Mouse (Mus musculus) frontal cortex, postnatal 36 days (tissue): ENCODE measurements around the gene Gm10382.
"Not testable (repeated sequence)": the region's sequence is repeated elsewhere in the genome, so short reads cannot be mapped to it uniquely, and the experiment has no call there.

Source experiments
- DNase-seq, 2 experiments: peaks; one replicate each; pipeline ENCODE4 v3.0.0; 2022; ENCODE audit warnings: low spot score in 2 of 2

Gm10382 gene

DNA sequence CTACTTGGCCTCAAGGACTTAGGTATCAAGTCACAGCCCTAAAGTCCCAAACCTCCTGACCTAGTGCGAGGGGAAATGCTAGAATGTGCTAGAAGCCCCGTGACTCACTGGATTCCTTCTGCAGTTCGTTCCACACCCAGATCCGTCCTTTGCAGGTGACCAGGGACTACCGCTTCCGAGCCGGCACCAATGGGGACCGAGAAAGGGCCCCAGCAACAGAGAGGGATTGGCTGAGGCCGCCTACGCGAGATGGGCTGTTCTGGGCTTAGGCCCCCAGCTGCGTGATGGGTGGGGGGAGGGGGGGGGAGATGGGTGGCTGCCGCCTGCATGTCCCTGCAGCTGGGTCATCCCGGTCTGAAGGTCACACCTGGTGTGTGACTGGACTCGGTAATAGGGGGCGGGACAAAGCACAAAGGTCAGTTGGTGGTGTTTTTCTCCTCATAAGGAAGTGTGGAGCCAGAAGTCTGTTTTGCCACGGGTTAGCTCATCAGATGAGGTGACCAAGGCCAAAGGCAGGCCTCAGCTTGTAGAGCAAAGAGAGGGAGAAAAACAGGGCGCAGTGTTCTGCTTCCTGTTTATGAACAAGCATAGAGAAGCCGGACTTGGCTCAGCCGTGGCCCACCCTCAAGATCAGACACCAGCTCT lies 4.0 kb downstream of the Gm10382 start:
- DNase-seq, result peak; percentile 93 to 96

DNA sequence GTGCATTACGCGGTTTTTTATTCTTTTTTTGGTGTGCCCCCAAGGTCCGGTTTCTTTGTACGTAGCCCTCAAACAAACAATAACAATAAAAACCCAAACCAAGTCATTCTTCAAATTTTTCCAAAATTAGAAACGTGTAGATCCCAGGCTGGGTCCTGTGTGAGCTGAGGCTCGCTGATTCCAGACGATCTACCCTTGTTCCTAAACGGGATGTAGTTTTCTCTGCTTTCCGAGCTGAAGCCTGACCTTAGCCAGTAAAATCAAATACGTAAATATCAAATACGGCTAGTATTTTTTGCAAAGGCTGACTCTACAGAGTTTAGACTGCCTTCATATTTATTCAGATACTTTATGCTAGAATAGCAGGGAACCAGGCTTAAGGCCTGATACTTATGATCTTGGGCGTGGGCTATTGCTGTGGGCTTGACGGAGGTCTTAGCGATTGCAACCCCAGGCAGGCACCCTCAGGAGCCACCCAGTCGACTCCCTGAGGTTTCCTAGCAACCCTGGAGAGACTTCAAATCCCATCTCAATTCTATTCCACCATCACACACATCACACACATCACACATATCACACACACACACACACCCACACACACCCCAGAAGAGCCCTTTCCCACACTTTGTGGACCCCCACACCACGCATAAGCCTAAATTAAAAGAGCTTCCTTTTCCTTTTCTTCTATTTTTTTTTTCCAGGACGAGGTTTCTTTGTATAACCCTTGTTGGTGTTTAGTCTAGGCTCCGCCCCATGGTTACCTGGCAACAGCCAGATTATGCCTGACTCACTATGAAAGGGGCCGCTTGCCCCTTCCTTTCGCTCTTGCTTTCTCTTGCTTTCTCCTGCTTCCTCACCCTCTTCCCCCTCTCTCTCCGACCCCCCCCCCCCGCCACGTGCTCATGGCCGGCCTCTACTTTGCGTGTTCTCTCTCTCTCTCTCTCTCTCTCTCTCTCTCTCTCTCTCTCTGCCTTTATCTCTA lies 4.8 kb downstream of the Gm10382 start:
- DNase-seq, result peak in 1 of 2 experiments; percentile 82

DNA sequence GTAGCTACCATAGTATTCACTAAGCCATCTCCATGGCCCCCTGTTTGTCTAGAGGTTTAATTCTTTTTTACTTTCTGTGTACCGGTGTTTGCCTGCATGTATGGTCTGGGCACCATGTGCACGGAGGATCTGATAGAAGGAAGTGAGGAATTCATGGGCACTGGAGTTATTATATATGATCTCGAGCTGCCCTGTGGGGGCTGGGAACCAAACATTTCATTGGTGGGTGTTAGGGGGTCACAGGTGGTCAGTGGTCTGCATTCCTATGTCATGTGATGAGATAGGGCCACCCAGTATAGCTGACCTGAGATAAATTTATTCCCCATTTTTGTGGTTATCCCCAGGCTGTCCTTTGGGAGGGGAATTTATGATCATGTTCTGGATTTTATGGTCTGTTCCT lies 5.9 kb downstream of the Gm10382 start:
- no peak for DNase-seq

DNA sequence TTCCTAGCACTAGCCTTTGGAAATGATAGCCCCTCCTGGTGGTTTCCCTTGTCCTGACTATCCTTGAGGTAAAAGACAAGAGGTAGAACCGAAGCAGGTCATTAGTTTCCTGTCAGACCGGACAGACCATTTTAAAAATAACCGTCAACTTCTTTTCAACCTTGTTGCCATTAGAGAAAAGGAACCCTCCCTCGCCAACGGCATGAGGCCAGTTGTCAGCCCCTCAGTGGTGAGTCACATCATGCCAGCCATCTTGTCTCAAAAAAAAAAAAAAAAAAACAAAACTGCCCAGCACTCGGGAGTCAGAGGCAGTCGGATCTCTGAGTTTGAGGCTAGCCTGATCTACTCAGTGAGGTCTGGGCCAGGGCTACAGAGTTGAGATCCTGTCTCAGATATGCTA lies 11.8 kb downstream of the Gm10382 start:
- DNase-seq, result no peak

DNA sequence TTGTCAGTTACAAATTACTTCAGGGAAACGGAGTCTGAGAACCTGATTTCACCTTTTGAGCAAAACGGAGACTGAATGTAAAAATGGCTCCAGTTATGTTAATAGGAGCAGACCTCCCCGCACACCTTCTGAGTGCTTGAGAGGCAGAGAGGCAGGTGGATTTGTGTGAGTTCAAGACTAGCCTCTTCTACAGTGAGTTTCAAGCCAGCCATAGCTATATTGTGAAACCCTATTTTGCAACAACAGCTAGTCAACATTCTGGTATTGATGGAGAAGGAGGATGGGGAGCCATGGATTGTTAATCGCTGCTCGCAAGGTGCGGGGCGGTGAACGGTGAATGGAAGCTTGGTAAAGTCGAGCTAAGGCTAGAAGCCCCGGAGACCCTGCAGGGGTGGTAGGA lies 13.4 kb downstream of the Gm10382 start:
- no peak for DNase-seq

DNA sequence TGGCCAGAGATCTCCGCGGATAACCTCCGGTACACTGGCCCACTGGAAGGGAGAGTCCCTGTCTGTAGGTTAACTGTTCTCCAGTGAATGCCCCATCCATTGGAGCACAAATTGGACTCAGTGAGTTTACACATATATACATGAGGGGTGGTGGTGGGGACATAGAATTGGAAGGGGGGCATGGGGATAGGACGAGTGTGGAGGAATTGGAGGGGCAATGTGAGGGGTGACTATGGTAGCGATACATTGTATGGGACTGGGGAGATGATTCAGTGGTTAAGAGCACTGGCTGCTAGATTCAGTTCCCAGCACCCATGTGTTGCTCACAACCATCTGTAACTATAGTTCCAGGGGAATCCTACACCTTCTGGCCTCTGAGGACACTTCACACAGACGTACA lies 13.9 kb downstream of the Gm10382 start:
- no peak for DNase-seq

DNA sequence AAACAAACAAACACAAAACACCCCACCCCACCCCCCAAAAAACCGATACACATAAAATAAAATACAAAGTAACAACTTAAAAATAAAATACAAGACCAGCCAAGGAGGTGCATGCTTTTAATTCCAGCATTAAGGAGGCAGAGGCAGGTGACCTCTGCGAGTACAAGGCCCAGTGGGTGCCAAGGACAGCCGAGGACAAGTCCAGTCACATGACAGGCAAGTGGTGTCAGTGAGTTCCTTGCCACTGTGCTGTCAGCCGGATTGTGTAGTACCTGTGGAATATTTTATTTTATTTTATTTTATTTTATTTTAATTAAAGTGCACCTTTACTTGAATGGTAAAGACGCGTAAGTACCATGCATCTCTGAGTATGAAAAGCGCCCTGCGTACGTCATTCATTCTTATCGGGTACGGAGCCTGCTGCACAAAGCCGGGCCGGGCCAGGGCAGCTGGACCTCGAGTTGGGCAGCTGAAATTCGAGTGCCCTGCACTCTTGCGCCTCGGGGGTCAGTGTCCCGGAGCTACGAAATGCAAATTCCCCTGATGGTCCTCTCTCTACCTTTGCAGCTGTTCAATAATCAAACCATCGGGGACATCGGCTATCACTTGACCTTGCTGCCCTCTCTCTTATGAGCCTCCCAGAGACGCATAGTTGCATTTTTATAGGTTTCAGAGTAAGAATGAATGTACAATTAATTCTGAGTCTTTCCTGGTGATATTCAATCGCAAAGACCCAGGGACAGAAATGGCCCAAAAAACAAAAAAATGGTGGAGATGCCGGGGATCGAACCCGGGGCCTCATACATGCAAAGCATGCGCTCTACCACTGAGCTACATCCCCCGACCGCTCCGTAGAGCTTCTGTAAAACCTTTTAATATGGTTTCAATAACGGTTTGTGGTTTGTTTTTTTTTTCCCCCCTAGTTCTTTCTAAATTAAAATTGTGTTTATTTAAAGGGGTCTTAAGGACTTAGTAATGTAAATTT lies 14.7 kb downstream of the Gm10382 start:
- DNase-seq, result peak; percentile 86 to 88

DNA sequence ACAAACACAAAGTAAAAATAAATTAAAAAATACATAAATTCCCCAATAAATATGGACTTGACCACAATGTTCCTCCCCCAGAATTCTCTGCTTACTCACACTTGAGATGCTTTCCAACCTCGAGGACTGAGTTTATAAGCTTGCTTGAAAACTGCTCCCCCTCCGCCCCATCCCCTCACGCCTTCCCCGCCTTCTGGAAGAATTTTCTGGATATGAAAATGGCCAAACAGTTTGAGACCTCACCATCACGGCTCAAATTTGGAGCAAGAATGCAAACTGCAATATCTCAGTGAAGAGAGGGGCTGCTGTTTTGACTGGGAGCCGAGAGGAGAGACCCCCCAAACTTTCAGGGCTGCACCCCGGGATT lies 15.4 kb downstream of the Gm10382 start:
- no peak for DNase-seq

DNA sequence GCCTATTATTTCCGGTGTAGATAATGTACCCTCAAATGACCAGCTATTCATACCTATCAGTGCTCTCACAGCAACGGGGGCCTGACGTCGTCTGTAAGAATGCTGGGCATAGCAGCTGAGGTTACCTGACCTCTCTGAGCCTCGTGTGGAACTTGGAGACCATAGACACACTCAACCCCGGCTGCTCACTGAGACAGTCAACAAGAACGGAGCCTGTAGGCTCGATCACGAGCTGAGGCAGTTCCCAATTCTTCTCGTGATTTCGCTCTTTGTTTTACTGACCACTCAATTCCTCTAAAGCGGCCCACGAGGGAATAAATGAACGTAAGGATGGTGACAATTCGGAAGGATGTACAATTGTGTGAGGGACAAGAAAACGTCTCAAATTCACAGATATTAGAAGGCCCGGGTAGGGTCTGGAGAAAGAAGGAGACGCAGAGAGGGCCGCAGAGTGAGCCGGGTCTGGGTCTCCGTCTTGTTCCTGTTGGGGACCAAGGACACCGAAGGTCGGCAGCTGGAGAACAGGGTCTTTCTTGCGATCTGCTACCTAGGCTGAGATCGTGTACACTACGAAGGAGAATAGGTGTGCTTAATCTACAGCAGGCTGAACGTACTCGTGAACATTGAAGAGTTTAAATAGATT lies 15.9 kb downstream of the Gm10382 start:
- peak; percentile 80 to 86 for DNase-seq

DNA sequence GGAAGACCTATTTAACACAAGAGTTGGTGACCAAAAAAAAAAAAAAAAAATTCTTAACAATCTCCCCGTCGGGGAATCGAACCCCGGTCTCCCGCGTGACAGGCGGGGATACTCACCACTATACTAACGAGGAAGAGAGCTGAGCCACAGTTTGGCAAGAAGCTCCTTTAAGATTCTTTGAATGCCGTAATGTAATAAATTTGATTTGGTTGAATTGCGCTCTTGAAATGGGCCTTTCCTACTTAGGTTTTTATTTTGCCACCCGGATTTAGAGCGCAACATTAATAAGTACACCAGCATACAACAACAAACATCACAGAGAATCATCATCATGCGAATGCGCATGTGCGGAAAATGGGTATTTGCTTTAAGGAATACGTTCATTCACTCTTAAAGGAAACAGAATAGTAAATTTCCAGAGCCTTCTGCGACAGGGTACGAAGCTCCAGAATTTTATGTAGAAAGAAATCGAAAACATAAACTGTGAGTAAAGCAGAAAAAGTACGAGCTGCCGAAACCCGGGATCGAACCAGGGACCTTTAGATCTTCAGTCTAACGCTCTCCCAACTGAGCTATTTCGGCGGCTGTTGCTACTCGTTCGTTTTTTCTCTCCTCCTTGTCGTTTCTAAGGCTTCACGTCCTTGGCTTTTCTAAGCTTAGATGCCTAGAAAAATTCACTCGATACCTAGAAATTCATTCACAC lies 16.6 kb downstream of the Gm10382 start:
- DNase-seq, result peak; percentile 93 to 97

DNA sequence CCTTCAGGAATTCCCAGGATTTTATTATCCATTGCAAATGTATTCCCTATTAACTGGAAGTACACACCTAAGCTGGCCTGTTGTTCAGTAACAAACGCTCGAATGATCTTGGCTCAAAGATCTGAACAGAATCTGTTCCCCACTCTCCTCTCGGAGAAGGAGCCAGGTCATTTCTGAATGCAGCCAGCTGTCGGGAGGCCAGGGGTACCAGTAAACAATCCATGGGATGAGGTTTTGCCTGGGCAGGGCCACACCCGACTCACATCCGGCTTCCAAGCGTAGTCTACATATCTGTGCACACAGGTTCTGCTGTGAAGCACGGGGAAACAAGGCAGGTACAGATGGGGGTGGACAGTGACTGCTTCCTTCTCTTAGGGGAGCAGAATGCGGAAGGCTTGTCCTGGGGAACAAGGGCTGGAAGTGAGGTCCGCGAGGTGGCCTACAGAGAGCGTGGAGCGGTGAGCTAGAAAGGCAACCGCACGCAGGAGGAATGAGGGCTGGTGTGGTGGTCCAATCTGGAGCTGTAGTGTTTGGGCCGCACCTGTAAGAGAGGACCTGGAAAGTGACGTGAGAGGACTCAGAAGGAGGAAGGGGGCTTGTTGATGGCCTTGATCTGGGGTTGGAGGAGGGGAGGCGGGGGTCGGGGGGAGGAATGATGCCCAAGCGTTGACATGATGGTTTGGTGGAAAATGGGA lies 17.3 kb downstream of the Gm10382 start:
- DNase-seq, result no peak

DNA sequence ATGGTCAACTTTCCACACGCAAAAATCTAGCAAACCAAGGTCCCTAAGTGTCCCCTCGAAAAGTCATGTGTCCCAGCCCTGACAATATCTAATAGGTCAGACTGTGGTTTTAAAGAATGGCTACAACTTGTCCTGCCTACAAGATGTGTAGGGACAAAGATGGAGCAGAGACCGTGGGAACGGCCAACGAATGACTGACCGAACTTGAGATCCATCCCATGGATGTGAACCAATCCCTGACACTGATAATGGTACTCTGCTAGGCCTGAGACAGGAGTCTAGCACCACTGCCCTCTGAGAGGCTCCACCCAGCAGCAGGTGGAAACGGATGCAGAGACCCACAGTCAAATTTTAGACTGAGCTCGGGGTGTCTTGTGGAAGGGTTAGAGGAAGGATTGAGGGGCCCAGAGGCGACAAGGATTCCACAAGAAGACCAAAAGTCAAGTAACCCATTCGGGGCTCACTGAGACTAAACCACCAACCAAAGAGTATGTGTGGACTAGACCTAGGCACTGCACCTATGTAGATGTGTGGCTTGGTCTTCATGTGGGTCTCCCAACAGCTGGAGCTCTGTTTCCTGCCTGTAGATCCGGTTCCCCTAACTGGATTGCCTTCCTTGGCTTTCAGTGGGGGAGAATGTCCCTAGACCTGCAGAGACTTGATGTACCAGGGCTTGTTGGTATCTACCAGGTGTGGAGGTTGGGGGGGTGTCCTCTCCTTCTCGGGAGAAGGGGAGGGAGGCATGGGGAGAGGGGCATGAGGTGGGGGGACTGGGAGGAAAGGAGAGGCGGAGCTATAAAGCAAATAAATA lies 18.1 kb downstream of the Gm10382 start:
- no peak for DNase-seq

DNA sequence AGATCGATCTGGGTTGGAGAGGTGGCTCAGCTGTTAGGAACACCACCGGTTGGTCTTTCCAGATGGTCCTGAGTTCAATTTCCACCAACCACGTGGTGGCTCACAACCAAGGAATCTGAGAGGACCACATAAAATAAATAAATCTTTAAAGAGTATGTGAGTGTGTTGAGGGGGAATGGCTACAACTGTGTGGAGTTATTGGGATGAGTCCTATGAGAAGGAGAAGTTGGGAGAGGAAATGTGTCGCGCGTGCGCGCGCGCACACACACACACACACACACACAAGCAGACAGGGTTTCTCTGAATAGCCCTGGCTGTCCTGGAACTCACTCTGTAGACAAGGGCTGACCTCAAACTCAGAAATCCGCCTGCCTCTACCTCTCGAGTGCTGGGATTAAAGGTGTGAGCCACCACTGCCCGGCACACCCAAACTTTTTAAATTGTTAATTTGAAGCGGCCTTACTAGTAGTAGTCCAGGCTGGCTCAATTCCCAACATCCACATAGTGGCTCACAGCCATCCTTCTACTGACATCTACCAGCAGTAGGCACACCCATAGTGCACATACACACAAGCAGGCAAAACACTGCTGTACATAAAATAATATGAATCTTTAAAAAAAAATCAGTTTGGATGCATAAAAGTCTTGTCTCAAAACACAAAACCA lies 18.9 kb downstream of the Gm10382 start:
- DNase-seq, result no peak

DNA sequence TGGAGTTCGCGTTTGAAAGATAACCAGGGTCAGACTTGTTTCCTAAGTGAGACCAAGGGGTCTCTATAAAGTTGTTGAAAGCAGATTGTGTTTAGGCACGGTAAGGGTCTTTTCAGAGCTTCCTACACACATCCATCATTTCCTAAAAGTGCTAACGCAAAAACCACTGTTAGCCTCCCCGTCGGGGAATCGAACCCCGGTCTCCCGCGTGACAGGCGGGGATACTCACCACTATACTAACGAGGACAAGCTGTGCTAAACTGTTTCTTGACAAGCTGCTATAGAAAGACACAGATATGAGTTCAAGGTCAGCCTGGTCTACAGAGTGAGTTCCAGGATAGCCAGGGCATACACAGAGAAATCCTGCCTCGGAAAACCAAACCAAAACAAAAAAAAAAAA lies 19.7 kb downstream of the Gm10382 start:
- DNase-seq, result peak; percentile 92 to 94

DNA sequence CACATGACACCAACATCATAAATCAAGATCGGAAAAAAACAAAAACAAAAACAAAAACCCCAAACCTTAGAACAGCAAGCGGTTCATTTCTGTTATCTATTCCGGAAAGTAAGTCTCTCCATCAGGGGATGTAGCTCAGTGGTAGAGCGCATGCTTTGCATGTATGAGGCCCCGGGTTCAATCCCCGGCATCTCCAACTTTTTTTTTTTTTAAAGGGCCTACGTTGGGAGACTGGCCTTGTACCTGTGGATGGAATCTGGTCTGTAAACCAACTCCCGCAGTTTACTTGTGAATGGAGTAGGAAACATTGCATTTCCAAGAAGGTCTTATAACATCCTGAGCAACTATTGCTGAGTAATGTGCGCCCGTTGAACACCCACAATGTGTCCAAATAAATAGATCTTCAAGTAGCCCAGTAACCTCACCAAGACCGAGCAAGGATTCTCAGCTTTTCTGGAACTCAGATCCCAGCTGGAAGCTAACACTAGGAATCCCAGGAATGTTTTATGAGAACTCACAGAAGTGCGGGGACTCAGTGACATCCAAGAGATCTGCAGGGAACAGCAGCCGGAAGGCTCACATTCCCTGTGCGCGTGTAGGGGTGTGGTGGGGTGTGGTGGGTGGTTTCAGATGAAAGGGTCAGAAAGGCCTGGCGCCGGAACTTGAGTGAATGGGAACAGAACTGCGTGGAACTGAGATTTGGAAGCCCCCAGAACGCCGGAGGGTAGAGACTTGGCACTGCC lies 20.4 kb downstream of the Gm10382 start:
- peak in 1 of 2 experiments; percentile 71 for DNase-seq

DNA sequence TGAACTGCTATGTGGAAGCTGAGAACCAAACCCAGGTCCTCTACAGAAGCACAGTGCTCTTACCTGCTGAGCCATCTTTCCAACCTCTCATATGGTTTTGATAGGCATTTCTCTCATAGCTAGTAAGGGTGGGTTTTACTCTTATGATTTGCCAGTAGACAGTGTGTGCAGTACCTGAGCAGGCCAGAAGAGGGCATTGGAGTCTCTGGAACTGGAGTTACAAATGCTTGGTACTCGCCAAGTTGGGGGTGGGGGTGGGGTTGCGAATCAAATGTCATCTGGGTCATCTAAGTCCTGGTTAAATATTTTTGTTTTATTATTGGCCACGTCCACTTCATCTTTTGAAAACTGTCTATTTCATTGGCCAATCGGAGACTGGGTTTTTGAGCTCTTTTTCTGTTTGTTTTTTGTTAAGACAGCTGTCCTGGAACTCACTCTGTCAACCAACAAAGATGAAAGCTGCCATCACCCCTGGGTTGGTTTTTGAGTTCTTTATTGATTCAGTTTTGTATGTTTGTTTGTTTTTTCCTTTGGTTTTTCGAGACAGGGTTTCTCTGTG lies 22.9 kb downstream of the Gm10382 start:
- peak in 1 of 2 experiments; percentile 71 for DNase-seq

DNA sequence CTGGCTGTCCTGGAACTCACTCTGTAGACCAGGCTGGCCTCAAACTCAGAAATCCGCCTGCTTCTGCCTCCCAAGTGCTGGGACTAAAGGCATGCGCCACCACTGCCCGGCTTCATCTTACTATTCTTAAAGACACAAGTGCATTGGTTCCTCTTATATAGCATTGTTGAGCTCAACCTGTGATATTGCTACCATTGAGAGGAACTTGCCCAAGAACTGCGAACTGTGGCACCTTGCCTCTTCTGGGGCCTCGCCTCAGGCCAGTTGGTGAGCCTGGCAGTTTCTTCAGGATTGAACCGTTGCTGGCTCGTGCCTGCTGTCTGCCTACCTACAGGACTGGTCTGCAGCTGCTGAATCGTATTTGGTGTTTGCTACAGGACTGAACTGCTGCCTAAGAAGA lies 23.4 kb downstream of the Gm10382 start:
- DNase-seq, result not testable (repeated sequence)

DNA sequence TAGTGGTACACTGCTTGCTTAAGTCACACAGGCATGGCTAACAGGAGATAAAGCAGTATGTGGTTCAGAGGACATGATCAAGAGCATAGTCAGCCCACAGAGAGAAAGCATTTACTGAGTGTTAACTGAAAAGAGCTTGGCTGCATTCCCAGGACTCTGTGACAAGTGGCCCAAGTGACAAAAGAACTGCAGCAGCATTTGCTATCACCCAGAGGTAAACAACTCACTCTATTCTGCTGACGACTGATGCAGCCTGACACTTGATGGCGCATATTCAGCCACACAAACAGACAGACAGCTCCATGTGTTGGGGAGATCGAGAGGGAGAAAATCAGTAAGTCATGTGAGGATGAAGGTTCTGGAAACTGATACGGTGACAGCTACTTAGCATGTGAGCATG lies 24.6 kb downstream of the Gm10382 start:
- no peak for DNase-seq
